Mouse (Mus musculus): Measurements from ENCODE around the gene Ppm1e.
"Not testable (repeated sequence)": the region's sequence is repeated elsewhere in the genome, so short reads cannot be mapped to it uniquely, and the experiment has no call there.

Ppm1e gene

DNA sequence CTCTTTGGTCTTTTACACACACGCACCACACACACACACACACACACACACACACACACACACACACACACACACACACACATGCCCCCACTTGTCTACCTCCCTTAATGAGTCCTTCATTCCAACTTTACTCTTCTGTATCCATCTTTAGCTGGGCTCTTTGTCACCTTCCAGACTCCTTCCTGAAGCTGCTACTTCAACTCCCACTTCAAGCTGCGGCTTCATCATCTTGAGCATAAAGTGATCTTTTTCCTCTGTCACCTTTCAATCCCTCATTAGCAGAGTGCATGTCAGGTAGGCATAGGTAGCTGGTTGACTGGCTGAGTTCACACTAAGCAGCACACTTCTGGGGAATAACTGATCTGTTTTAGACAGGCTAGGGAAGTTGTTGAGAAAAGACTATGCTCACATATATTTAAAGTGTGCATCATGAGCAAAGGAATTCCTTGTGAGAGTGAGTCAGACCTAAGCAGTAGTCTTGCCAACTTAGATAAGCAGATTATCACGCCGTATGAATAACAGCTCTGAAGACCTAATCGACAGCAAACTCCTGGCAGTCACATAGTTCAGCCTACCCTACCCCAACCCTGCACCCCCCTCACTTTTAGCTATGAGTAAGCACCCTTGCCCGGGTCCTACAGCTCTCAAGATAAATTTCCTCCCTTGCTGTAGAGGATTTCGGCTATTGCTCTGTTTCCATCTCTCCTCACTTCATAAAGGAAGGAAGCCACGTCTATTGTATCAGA, 49.3 kb downstream of the Ppm1e start:
- DNase-seq (ENCODE audit: low read depth, low spot score): peak; percentile 1

GRCm38 (mm10) chr11:87299066-87299465, 59.8 kb downstream of the Ppm1e start:
- no peak for DNase-seq (ENCODE audit: low read depth, low spot score)

GRCm38 (mm10) chr11:87296467-87296866, 62.4 kb downstream of the Ppm1e start:
- no peak for DNase-seq (ENCODE audit: low read depth, low spot score)

DNA sequence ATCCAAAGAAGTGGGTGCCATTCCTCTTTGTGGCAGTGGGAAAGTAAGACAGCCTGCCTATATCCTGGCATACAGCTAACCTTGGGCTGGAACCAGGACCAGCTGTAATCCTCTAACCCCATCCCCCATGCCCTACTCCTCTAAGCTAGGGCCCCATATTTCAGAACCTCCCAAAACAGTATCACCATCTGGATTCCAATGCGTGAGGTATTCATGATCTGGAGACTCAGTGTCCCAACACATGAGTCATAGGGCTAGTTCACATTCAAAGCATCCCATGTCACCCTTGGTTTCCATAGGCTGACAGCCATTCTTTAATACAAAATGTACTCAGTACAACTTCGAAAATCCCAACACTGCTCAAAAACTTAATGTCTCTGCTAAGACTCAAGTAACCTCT, 63.2 kb downstream of the Ppm1e start:
- no peak for DNase-seq (ENCODE audit: low read depth, low spot score)

DNA sequence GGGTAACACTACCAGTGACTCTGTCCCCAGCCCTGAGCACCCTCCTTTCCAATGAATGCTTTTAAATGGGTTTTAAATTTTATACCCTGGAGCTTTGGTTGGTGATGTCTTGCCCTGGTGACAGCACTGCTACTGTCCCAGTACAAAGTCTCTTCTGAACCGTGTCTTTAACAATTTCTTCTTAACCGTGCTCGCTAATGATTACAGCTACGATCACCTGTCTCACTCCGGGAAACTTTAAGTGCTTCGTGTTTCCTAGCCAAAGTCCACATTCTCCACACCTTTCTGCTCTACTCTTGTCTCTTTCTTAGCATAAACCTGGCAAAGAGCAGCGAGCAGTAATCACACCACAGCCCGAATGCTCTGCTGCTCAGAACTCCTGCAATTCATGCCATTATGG, 69.5 kb downstream of the Ppm1e start:
- no peak for DNase-seq (ENCODE audit: low read depth, low spot score)

DNA sequence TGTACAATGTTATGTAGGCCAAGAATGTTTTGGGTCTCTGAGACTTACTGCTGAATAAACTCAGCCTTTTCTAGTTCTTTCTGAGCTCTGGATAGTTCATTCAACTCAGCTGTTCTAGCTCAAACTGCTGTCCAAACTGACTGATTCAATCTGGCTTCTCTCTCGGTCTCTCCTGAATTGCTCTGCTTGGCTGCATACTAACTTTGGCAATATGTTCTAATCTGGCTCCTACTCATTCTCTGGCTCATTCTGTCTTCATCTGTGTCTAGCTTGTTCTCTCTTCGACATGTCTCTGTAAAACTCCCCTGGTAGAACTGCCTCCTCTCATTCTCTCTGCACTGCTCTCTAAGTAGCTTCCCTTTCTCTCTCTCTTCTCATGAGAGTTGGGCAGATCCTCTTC, 72.6 kb downstream of the Ppm1e start:
- DNase-seq (ENCODE audit: low read depth, low spot score): no peak

DNA sequence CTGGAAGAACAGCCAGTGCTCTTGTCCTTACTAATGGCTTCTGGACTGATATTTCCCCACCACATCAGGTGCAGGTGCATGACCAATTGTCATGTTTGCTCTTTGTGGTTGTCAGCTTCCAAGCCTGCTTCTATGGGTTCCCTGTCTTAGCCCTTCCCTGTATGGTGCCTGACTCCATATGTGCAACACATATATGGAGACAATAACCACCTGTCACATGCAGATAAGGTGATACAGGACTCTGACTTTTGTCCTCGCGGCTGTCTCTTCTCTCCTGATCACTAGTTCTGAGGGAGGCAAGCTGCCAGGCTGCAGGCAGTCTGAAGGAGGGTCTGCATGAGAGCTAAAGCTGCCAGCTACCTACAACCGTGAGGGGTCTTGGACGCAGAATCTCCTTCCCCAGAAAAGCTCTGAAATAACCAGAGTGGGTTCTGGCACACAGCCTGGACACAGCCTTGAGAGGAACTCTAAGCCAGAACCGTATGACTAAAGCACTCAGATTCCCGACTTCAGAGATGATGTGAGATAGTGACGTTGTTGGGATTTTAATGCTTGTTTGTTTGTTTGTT, 76.8 kb downstream of the Ppm1e start:
- no peak for DNase-seq (ENCODE audit: low read depth, low spot score)

DNA sequence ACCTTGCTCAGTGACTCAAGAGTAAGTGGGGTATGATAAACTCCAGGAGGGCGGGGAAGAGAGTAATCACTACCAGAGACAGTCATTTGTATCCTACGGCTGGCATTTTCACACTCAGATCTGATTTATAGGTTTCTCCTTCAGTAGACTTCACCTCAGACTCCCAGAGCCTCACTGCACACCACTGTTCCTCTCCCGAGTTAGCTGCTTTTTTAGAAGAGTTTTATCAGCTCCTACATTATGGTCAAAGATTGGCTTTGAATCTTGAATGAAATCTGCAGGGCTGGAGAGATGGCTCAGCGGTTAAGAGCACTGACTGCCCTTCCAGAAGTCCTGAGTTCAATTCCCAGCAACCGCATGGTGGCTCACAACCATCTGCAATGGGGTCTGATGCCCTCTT, 79.4 kb downstream of the Ppm1e start:
- DNase-seq (ENCODE audit: low read depth, low spot score): no peak

DNA sequence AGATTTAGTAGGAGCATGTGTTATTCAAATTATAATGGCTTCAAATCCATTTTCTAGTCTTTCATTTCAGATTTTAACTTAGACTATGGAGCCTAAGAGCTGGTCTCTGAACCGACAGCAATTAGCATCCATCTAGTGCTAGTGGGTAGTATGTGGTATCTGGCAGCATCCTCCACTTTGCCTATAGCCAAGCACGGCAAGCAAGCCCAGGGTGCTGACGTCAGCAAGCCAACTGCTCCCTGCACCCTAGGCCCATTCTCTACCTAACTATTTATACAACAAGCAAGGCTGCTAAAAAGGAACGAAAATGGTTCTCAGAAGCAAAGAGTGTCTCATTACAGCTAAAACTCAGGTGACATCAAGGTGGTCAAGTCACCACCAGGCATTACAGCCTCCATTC, 80.0 kb downstream of the Ppm1e start:
- no peak for DNase-seq (ENCODE audit: low read depth, low spot score)

GRCm38 (mm10) chr11:87276240-87276985, 82.4 kb downstream of the Ppm1e start:
- DNase-seq (ENCODE audit: low read depth, low spot score): no peak

GRCm38 (mm10) chr11:87275420-87276048, 83.3 kb downstream of the Ppm1e start:
- DNase-seq (ENCODE audit: low read depth, low spot score): no peak

- no peak for DNase-seq (ENCODE audit: low read depth, low spot score)
Observed at GRCm38 (mm10) chr11:87272725-87273124, 86.1 kb downstream of the Ppm1e start.

- DNase-seq (ENCODE audit: low read depth, low spot score): no peak
Observed at GRCm38 (mm10) chr11:87271479-87271878, 87.3 kb downstream of the Ppm1e start.

GRCm38 (mm10) chr11:87270958-87271357, 87.9 kb downstream of the Ppm1e start:
- DNase-seq (ENCODE audit: low read depth, low spot score): no peak

GRCm38 (mm10) chr11:87270446-87270845, 88.4 kb downstream of the Ppm1e start:
- DNase-seq (ENCODE audit: low read depth, low spot score): no peak

DNA sequence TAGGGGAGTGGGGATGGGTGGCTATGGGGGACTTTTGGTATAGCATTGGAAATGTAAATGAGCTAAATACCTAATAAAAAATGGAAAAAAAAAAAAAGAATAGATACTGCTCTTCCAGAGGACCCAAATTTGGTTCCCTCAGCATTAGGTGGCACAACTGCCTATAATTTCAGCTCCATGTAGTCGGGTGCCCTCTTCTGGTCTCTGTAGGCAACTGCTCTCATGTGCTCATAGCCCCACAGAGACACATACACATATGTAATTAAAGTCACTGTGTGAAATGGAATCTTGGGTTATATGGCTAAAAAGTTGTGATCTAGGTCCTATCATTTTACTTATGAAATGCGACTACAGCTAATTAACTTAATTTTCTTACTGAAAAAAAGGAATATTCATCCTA, 90.0 kb downstream of the Ppm1e start:
- peak; percentile 12 for DNase-seq (ENCODE audit: low read depth, low spot score)

DNA sequence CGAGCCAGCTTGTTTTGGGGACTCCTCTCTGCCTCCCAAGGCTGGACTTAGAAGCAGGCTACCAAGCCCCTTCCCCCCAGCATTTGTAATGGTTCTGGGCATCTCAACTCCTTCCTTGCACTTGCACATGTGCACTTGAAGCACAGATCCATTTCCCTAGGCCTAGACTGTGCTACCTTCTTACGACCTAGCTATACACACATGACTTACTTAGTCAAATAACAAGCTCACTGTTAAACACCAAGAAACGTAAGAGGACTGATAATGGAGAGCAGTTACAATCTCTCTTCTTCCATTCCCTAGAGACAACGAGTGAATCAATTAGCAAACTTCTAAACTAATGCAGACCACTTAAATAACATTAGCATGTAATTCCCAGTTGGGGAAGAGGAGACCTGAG, 92.6 kb downstream of the Ppm1e start:
- no peak for DNase-seq (ENCODE audit: low read depth, low spot score)

DNA sequence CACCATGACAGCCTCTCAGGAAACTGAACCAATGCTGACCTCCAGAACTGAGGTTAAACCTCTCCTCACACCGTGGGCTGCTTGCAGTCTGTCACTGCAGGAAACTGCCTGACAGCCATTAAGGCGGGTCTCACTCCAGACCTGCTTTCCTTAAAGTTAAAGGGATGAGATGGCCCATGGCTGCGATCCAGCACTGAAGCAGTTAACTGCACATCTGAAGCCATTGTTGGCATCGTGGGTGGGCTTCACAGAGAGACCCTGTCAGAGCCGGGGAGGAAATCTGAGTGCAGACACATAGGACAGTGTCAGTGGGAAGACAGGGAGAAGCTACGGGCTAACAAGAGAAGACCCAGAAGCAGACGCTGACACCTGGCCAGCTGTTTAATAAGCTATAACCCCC, 94.9 kb downstream of the Ppm1e start:
- DNase-seq (ENCODE audit: low read depth, low spot score): no peak

DNA sequence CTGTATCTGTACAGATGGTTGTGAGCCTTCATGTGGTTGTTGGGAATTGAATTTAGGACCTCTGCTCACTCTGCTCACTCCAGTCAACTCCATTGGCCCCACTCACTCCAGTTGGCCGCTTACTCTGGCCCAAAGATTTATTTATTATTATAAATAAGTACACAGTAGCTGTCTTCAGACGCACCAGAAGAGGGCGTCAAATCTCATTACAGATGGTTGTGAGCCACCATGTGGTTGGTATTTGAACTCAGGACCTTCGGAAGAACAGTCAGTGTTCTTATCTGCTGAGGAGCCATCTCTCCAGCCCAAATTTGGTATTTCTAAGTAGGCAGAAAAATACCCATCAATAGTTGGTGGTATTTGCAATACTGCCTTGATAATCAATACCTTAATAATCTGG, 97.1 kb downstream of the Ppm1e start:
- DNase-seq (ENCODE audit: low read depth, low spot score): not testable (repeated sequence)

- DNase-seq (ENCODE audit: low read depth, low spot score): no peak
Observed at GRCm38 (mm10) chr11:87259792-87260191, 99.0 kb downstream of the Ppm1e start.

- no peak for DNase-seq (ENCODE audit: low read depth, low spot score)
Observed at GRCm38 (mm10) chr11:87257282-87257681, 101.5 kb downstream of the Ppm1e start.

DNA sequence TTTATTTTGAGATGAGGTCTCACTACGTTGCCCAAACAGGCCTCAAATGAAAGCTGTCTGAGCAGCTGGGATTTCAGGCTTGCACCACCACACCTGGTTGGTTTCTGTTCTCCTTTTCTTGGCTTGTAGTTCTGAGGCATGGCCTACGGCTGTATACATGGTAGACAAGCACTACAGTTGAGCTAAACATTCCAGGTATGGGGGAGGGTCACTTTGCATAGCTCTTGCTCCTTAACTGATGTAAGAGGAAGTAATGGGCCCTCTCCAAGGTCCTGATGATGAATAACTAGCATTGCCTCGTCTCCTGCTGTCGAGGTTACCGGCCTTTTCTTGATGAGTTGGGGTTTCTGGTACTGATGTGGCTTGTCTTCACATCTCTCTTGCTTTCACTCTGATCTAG, 104.7 kb downstream of the Ppm1e start:
- no peak for DNase-seq (ENCODE audit: low read depth, low spot score)
